Mouse (Mus musculus) stomach, postnatal 0 days (tissue): Measurements from ENCODE around the gene Tpmt. TPM values are rescaled to one million over a fixed set of nuclear protein-coding genes. Genes with fewer than 3 reads are reported as not detected.

Source experiments
- ATAC-seq: fragments of 200-750 bp; cut with Nextera tagmentation; 2 replicates; pipeline ENCODE4 v1.8.0; 2017; ENCODE audit not compliant: low FRiP score, low TSS enrichment
- DNase-seq: peaks from one replicate; pipeline ENCODE4 v3.0.0-alpha.2; 2016; ENCODE audit warnings: low spot score
- H3K27ac ChIP-seq: fragments of 300-500 bp; sonication (generic); replicated peaks from 2 replicates; pipeline ENCODE4 v1.5.1; 2014; ENCODE audit warnings: mild to moderate bottlenecking, control low read depth
- H3K27me3 ChIP-seq: fragments of 300-500 bp; sonication (generic); 2 replicates; pipeline ENCODE4 v1.6.1; 2014; ENCODE audit warnings: low read length; ENCODE audit not compliant: control insufficient read depth, insufficient read depth
- H3K36me3 ChIP-seq: fragments of 300-500 bp; sonication (generic); 2 replicates; pipeline ENCODE4 v1.6.1; 2014; ENCODE audit warnings: low read length, mixed read lengths; ENCODE audit not compliant: control insufficient read depth, insufficient read depth
- H3K4me1 ChIP-seq: fragments of 300-500 bp; sonication (generic); replicated peaks from 2 replicates; pipeline ENCODE4 v1.6.1; 2014; ENCODE audit warnings: antibody characterized with exemption; ENCODE audit not compliant: control insufficient read depth, insufficient read depth
- H3K4me2 ChIP-seq: fragments of 300-500 bp; sonication (generic); replicated peaks from 2 replicates; pipeline ENCODE4 v1.6.1; 2014; ENCODE audit warnings: low read depth, mild to moderate bottlenecking, control low read depth, moderate library complexity
- H3K4me3 ChIP-seq: fragments of 300-500 bp; sonication (generic); 2 replicates; pipeline ENCODE4 v1.5.1; 2014; ENCODE audit warnings: low read depth, low read length, control low read depth
- H3K9ac ChIP-seq: fragments of 300-500 bp; sonication (generic); 2 replicates; pipeline ENCODE4 v1.6.1; 2014; ENCODE audit warnings: mild to moderate bottlenecking, low read length, control low read depth, mixed read lengths
- H3K9me3 ChIP-seq: fragments of 300-500 bp; sonication (generic); 2 replicates; pipeline ENCODE4 v1.6.1; 2016; ENCODE audit warnings: low read length; ENCODE audit not compliant: control insufficient read depth
- CTCF ChIP-seq: IDR thresholded peaks from 2 replicates; pipeline ENCODE4 v1.5.1; 2016; ENCODE audit warnings: antibody characterized with exemption, low read depth, mild to moderate bottlenecking, moderate library complexity
- EP300 ChIP-seq: optimal IDR thresholded peaks from 2 replicates; pipeline ENCODE3; 2016; ENCODE audit warnings: antibody characterized with exemption
- WGBS: fragments of 180-500 bp; shearing (Covaris S2); extraction: QIAGEN DNeasy Blood & Tissue Kit; methylation state at CpG from one replicate; pipeline ENCODE4 v1.1.7; 2014; 5-methylcytosine and 5-hydroxymethylcytosine counted together
- polyA plus RNA-seq: library from polyadenylated mRNA; unstranded; fragments of >200 nt; fragmentation: Nextera tagmentation; extraction: Ambion mirVana; gene quantifications from 2 replicates; pipeline ENCODE4 v1.2.1, GENCODE M21; 2015

Gene Tpmt
- polyA plus RNA-seq, 1 experiment from 2014 or later = 10.2 TPM

GRCm38 (mm10) chr13:47066516-47066915 lies 22.0 kb upstream of the Tpmt start:
- 0 out of 2 replicates have a peak overlapping the region, but pooled peaks have one; percentile 9 for H3K27ac ChIP-seq
- TF ChIP-seq CTCF = no peak

GRCm38 (mm10) chr13:47063985-47064760 lies 19.6 kb upstream of the Tpmt start:
- 53% methylated on average over 15 of the region's 15 CpGs for WGBS

More at GRCm38 (mm10) chr13:47066516-47066915, 22.0 kb upstream of the Tpmt start:
- DNase-seq = peak; percentile 7
- Histone ChIP-seq H3K4me3 (no peak overlapping the region), H3K4me2 (no peak overlapping the region), H3K27me3 (no peaks in the 10 kb centered on the region), H3K9ac (no peak overlapping the region), H3K4me1 (no peaks in the 10 kb centered on the region), H3K36me3 (peaks cover under 1% of the 10 kb centered on the region; the same call in 1 of the 2 replicates), H3K9me3 (no peaks in the 10 kb centered on the region)
- ATAC-seq = no peak
- WGBS = 90% methylated on average over 10 of the region's 10 CpGs

GRCm38 (mm10) chr13:47062756-47063155 lies 18.2 kb upstream of the Tpmt start:
- no peak overlapping the region for H3K9ac ChIP-seq
- H3K27ac ChIP-seq = no peak overlapping the region
- 79% methylated on average over 17 of the region's 17 CpGs for WGBS
- ATAC-seq = no peak
- peaks cover 2% of the 10 kb centered on the region for H3K36me3 ChIP-seq
- H3K4me1 ChIP-seq = no peaks in the 10 kb centered on the region
- H3K4me2 ChIP-seq = no peak overlapping the region
- no peaks in the 10 kb centered on the region for H3K27me3 ChIP-seq
- no peak overlapping the region for H3K4me3 ChIP-seq
- DNase-seq = no peak
- H3K9me3 ChIP-seq = no peaks in the 10 kb centered on the region
- TF ChIP-seq CTCF = no peak
- no peak for TF ChIP-seq EP300

More at GRCm38 (mm10) chr13:47063985-47064760, 19.6 kb upstream of the Tpmt start:
- peaks cover 2% of the 10 kb centered on the region for H3K36me3 ChIP-seq
- no peak overlapping the region for H3K4me3 ChIP-seq
- H3K27ac ChIP-seq = peak overlapping the region; percentile 53
- no peaks in the 10 kb centered on the region for H3K9me3 ChIP-seq
- no peak overlapping the region for H3K4me2 ChIP-seq
- H3K9ac ChIP-seq = no peak overlapping the region
- no peaks in the 10 kb centered on the region for H3K27me3 ChIP-seq
- TF ChIP-seq EP300 (no peak), CTCF (no peak)
- no peaks in the 10 kb centered on the region for H3K4me1 ChIP-seq
- DNase-seq (no peak), ATAC-seq (no peak)

GRCm38 (mm10) chr13:47056781-47057180 lies 12.2 kb upstream of the Tpmt start:
- DNase-seq (no peak), ATAC-seq (no peak)
- H3K27ac ChIP-seq = no peak overlapping the region
- no peaks in the 10 kb centered on the region for H3K9me3 ChIP-seq
- H3K4me1 ChIP-seq = no peaks in the 10 kb centered on the region
- 94% methylated on average over 5 of the region's 5 CpGs for WGBS
- TF ChIP-seq EP300 (no peak), CTCF (no peak)
- no peak overlapping the region for H3K4me2 ChIP-seq
- no peaks in the 10 kb centered on the region for H3K27me3 ChIP-seq
- H3K9ac ChIP-seq = no peak overlapping the region
- H3K4me3 ChIP-seq = no peak overlapping the region
- peaks cover 5% of the 10 kb centered on the region; the same call in 1 of the 2 replicates for H3K36me3 ChIP-seq

GRCm38 (mm10) chr13:47056126-47056525 lies 11.6 kb upstream of the Tpmt start:
- H3K27me3 ChIP-seq = no peaks in the 10 kb centered on the region
- no peak overlapping the region for H3K4me2 ChIP-seq
- peaks cover 5% of the 10 kb centered on the region; the same call in 1 of the 2 replicates for H3K36me3 ChIP-seq
- TF ChIP-seq CTCF (no peak), EP300 (no peak)
- no peaks in the 10 kb centered on the region for H3K9me3 ChIP-seq
- H3K4me3 ChIP-seq = no peak overlapping the region
- no peak overlapping the region for H3K9ac ChIP-seq
- DNase-seq (no peak), ATAC-seq (no peak)
- 77% methylated on average over 11 of the region's 11 CpGs for WGBS
- H3K4me1 ChIP-seq = no peaks in the 10 kb centered on the region
- H3K27ac ChIP-seq = no peak overlapping the region

GRCm38 (mm10) chr13:47053971-47054370 lies 9.4 kb upstream of the Tpmt start:
- H3K36me3 ChIP-seq = peaks cover 3% of the 10 kb centered on the region; the same call in 1 of the 2 replicates
- H3K27me3 ChIP-seq = no peaks in the 10 kb centered on the region
- no peak overlapping the region for H3K4me3 ChIP-seq
- no peak overlapping the region for H3K9ac ChIP-seq
- 81% methylated on average over 10 of the region's 10 CpGs for WGBS
- DNase-seq (no peak), ATAC-seq (no peak)
- no peaks in the 10 kb centered on the region for H3K9me3 ChIP-seq
- H3K4me2 ChIP-seq = no peak overlapping the region
- H3K4me1 ChIP-seq = no peaks in the 10 kb centered on the region
- no peak for TF ChIP-seq CTCF
- no peak for TF ChIP-seq EP300
- no peak overlapping the region for H3K27ac ChIP-seq
